Mouse (Mus musculus) gastrocnemius, postnatal 36 days (tissue): ENCODE measurements at regions not wholly inside any gene's neighbourhood (a gene's known extent, or its start where the extent isn't known, plus 50 kb on each side); places are given as distances from the start of the nearest gene placed in this dataset.

Experiments used
- DNase-seq, 2 experiments: peaks; one replicate each; pipeline ENCODE4 v3.0.0; 2022
- intact Hi-C: fragments of 180-260 bp; cut with DNase I; formaldehyde crosslinking; loops from one replicate; pipeline ENCODE4 v1.15.1; 2025

- DNase-seq = no peak
- intact Hi-C loops = no loop called here
Observed at GRCm38 (mm10) chr9:47251160-47251559, 252.6 kb downstream of the Gm4791 start.

GRCm38 (mm10) chr9:47253836-47254657, 255.5 kb downstream of the Gm4791 start:
- intact Hi-C loops = no loop called here
- no peak for DNase-seq

GRCm38 (mm10) chr9:47265946-47266490, 264.0 kb upstream of the Cadm1 start:
- no peak for DNase-seq
- intact Hi-C loops = no loop called here

- intact Hi-C loops = no loop called here
- no peak for DNase-seq
Observed at GRCm38 (mm10) chr9:47276303-47277005, 253.5 kb upstream of the Cadm1 start.

GRCm38 (mm10) chr9:47279410-47279809, 250.6 kb upstream of the Cadm1 start:
- intact Hi-C loops = no loop called here
- DNase-seq = no peak

GRCm38 (mm10) chr9:47280146-47280545, 249.8 kb upstream of the Cadm1 start:
- no peak for DNase-seq
- intact Hi-C loops = no loop called here

- intact Hi-C loops = no loop called here
- no peak for DNase-seq
Observed at GRCm38 (mm10) chr9:47280598-47280997, 249.4 kb upstream of the Cadm1 start.

GRCm38 (mm10) chr9:47283746-47284455, 246.1 kb upstream of the Cadm1 start:
- DNase-seq = no peak
- intact Hi-C loops = no loop called here

- intact Hi-C loops = no loop called here
- no peak for DNase-seq
Observed at GRCm38 (mm10) chr9:47286930-47287722, 242.8 kb upstream of the Cadm1 start.

GRCm38 (mm10) chr9:47288587-47289199, 241.3 kb upstream of the Cadm1 start:
- intact Hi-C loops = no loop called here
- DNase-seq = no peak

GRCm38 (mm10) chr9:47300633-47301032, 229.3 kb upstream of the Cadm1 start:
- no peak for DNase-seq
- intact Hi-C loops = no loop called here

- intact Hi-C loops = no loop called here
- DNase-seq = no peak
Observed at GRCm38 (mm10) chr9:47307125-47307751, 222.7 kb upstream of the Cadm1 start.

GRCm38 (mm10) chr9:47307752-47308500, 222.0 kb upstream of the Cadm1 start:
- DNase-seq = no peak
- intact Hi-C loops = no loop called here

- intact Hi-C loops = no loop called here
- no peak for DNase-seq
Observed at GRCm38 (mm10) chr9:47313433-47313832, 216.5 kb upstream of the Cadm1 start.

- intact Hi-C loops = no loop called here
Observed at GRCm38 (mm10) chr9:47314236-47314635, 215.7 kb upstream of the Cadm1 start.

GRCm38 (mm10) chr9:47320345-47320744, 209.6 kb upstream of the Cadm1 start:
- intact Hi-C loops = no loop called here
- DNase-seq = no peak

More at GRCm38 (mm10) chr9:47314236-47314635, 215.7 kb upstream of the Cadm1 start:
- no peak for DNase-seq

GRCm38 (mm10) chr9:47321106-47321789, 208.7 kb upstream of the Cadm1 start:
- intact Hi-C loops = no loop called here
- no peak for DNase-seq

- intact Hi-C loops = no loop called here
Observed at GRCm38 (mm10) chr9:47322293-47322692, 207.7 kb upstream of the Cadm1 start.

More at GRCm38 (mm10) chr9:47322293-47322692, 207.7 kb upstream of the Cadm1 start:
- DNase-seq = no peak
